In genomic region chr2:49822312-49822711, GRCm38 (mm10) we compare ENCODE assay signal across 24 mouse cellular contexts. TPM values are rescaled to one million over a fixed set of nuclear protein-coding genes. Genes with fewer than 3 reads are reported as not detected.
DNase-seq lines count a peak whose midpoint lies in the region; ATAC-seq and TF ChIP-seq lines count a peak whose summit lies in the region.
"Had no signal": no experiment of that assay in that cellular context is flagged by ENCODE, and none has a peak within 500 bp of the region (broad histone marks: within the 10 kb centered on the region; RNA-seq: fewer than 3 reads in every experiment).

No protein-coding gene starts in this region.

- no peaks in the 10 kb centered on the region for H3K4me1 ChIP-seq in CH12.LX (ENCODE audit: control insufficient read depth in 1 of 2, insufficient read depth in 2 of 2)
- H3K4me1 ChIP-seq in hindbrain, postnatal 0 days (ENCODE audit: insufficient read depth, low read length), result no peaks in the 10 kb centered on the region
- H3K4me1 ChIP-seq: embryonic facial prominence, embryonic 12.5 days had no signal

- no peak overlapping the region for H3K27ac ChIP-seq in CH12.LX (ENCODE audit: insufficient read depth, low read depth)
- H3K27ac ChIP-seq in hindbrain, postnatal 0 days, result no peak overlapping the region
- H3K27ac ChIP-seq: embryonic facial prominence, embryonic 12.5 days; embryonic facial prominence, embryonic 15.5 days; hindbrain, embryonic 14.5 days had no signal

- TF ChIP-seq POLR2A in CH12.LX (IDR thresholded peaks at IDR 0.05; ENCODE audit: low read depth, low read length), result no peak

- no peak for TF ChIP-seq RAD21 in CH12.LX (IDR thresholded peaks at IDR 0.05; ENCODE audit: low read depth, low read length)

- H3K79me2 ChIP-seq in CH12.LX (replicated peaks; ENCODE audit: control insufficient read depth, extremely low read depth, insufficient read depth, poor library complexity, severe bottlenecking), result no peaks in the 10 kb centered on the region

- no peak overlapping the region for H3K4me2 ChIP-seq in CH12.LX (ENCODE audit: insufficient read depth, low read depth, poor library complexity, severe bottlenecking)
- no peak overlapping the region for H3K4me2 ChIP-seq in hindbrain, postnatal 0 days (ENCODE audit: low read depth, low read length)
- H3K4me2 ChIP-seq: embryonic facial prominence, embryonic 12.5 days; embryonic facial prominence, embryonic 15.5 days; heart, embryonic 11.5 days; hindbrain, embryonic 14.5 days had no signal

- H3K27me3 ChIP-seq in CH12.LX (replicated peaks), result no peaks in the 10 kb centered on the region
- no peaks in the 10 kb centered on the region for H3K27me3 ChIP-seq in hindbrain, postnatal 0 days (ENCODE audit: insufficient read depth, low read length)
- H3K27me3 ChIP-seq: embryonic facial prominence, embryonic 12.5 days; embryonic facial prominence, embryonic 15.5 days; Patski had no signal

- DNase-seq in left cerebral cortex, postnatal 14 days (ENCODE audit: low spot score in 2 of 2), result peak; percentile 41 to 45
- no peak for DNase-seq in left cerebral cortex, adult 9 months (ENCODE audit: low spot score in 2 of 2)
- DNase-seq in 3T3-L1 (ENCODE audit: low read depth, low spot score) (peak; percentile 82), CH12.LX (ENCODE audit: extremely low read depth) (no peak)
- peak; percentile 39 for DNase-seq in telencephalon, adult 2 months (ENCODE audit: low read depth, low spot score)
- DNase-seq in hindbrain, postnatal 0 days (ENCODE audit: low spot score), result no peak
- DNase-seq: adrenal gland, adult 2 months; adrenal gland, postnatal 14 days; cerebellum, adult 18-20 months; cerebellum, adult 9-11 months; cerebellum, postnatal 25 days; forebrain, postnatal 0 days; gastrocnemius, postnatal 10 days; gastrocnemius, postnatal 36 days; heart, postnatal 36 days had no signal

- H3K9ac ChIP-seq in CH12.LX (ENCODE audit: insufficient read depth, low read depth), result no peak overlapping the region
- H3K9ac ChIP-seq in hindbrain, postnatal 0 days (replicated peaks; ENCODE audit: low read length), result no peak overlapping the region
- H3K9ac ChIP-seq: embryonic facial prominence, embryonic 12.5 days; embryonic facial prominence, embryonic 15.5 days; forebrain, postnatal 0 days; hindbrain, embryonic 14.5 days had no signal

- ATAC-seq in hindbrain, postnatal 0 days, result no peak
- ATAC-seq: forebrain, embryonic 14.5 days; forebrain, postnatal 0 days; intestine, postnatal 0 days; Patski had no signal

- dilution Hi-C loops in CH12.LX (cut with MboI; ENCODE audit: extremely low pct_ligation_motif_present, extremely low pct_unique_long_range_greater_than_20kb, low sequenced_read_pairs), result no loop called here

- 96% methylated on average over 1 of the region's 1 CpGs for WGBS in hindbrain, postnatal 0 days

- TF ChIP-seq CTCF in CH12.LX (conservative IDR thresholded peaks at IDR 0.05 in 1 of 2, IDR thresholded peaks at IDR 0.05 in 1 of 2; ENCODE audit: low read depth in 2 of 2, low read length in 2 of 2), result no peak
- TF ChIP-seq CTCF in hindbrain, postnatal 0 days (IDR thresholded peaks at IDR 0.05; ENCODE audit: low read depth), result no peak

- no peaks in the 10 kb centered on the region for H3K9me3 ChIP-seq in CH12.LX (replicated peaks; ENCODE audit: low read length)
- H3K9me3 ChIP-seq in hindbrain, postnatal 0 days (ENCODE audit: low read length), result no peaks in the 10 kb centered on the region
- H3K9me3 ChIP-seq: embryonic facial prominence, embryonic 12.5 days; embryonic facial prominence, embryonic 15.5 days had no signal

- no peaks in the 10 kb centered on the region for H3K36me3 ChIP-seq in CH12.LX (replicated peaks in 1 of 2; ENCODE audit: control insufficient read depth in 1 of 2, insufficient read depth in 1 of 2, low read length in 1 of 2)
- no peaks in the 10 kb centered on the region for H3K36me3 ChIP-seq in hindbrain, postnatal 0 days (ENCODE audit: insufficient read depth, low read length)
- H3K36me3 ChIP-seq: embryonic facial prominence, embryonic 12.5 days; embryonic facial prominence, embryonic 15.5 days; G1E had no signal

- no peak overlapping the region for H3K4me3 ChIP-seq in CH12.LX (replicated peaks in 1 of 3; ENCODE audit: low read depth in 2 of 3, low read length in 2 of 3, poor library complexity in 1 of 3)
- H3K4me3 ChIP-seq in hindbrain, postnatal 0 days (ENCODE audit: low read length), result no peak overlapping the region
- H3K4me3 ChIP-seq: embryonic facial prominence, embryonic 12.5 days; embryonic facial prominence, embryonic 15.5 days had no signal

- no peak for TF ChIP-seq EP300 in CH12.LX (IDR thresholded peaks at IDR 0.05; ENCODE audit: low read length)

- in situ Hi-C loops in CH12.LX (cut with MboI; ENCODE audit: low pct_ligation_motif_present, low pct_unique_long_range_greater_than_20kb, low sequenced_read_pairs), result no loop called here

- intact Hi-C loops in left cerebral cortex, postnatal 14 days (cut with DNase I), result no loop called here

TF ChIP-seq in CH12.LX, 34 proteins besides CTCF, POLR2A, EP300 and RAD21:
- TF ChIP-seq ZC3H11A (IDR thresholded peaks at IDR 0.05; ENCODE audit: low read depth, low read length) (no peak), ZKSCAN1 (IDR thresholded peaks at IDR 0.05; ENCODE audit: borderline replicate concordance, low read depth, low read length) (0 out of 2 replicates have a peak, but pooled peaks have one; percentile 11)
TF ChIP-seq in CH12.LX: peak in this region for 1.

RNA-seq across cellular contexts. Expression of gene Lypd6b, which starts 34.8 kb away (rescaled TPM):
- 10 to 100 TPM; 10.7 to 10.9 TPM for total RNA-seq in left cerebral cortex, postnatal 14 days (2021)
- total RNA-seq in CH12.LX (2012; rRNA removed) (0.50 and 1.4 TPM in 2 replicates), CH12.LX (2014; rRNA removed) (0.09 and 0.15 TPM in 2 replicates)
- polyA plus RNA-seq in CH12.LX (2012; ENCODE audit: insufficient read length, low read depth), result not detected in 2 replicates
- 13.9 and 16.2 TPM in 2 replicates for total RNA-seq in hindbrain, postnatal 0 days (2014; rRNA removed)
- polyA plus RNA-seq in hindbrain, postnatal 0 days (2015; fragmentation: Nextera tagmentation; extraction: Ambion mirVana), result 17.4 and 21.8 TPM in 2 replicates
- total RNA-seq: gastrocnemius, adult 18-20 months; gastrocnemius, postnatal 36 days; heart, postnatal 36 days had no signal
- polyA plus RNA-seq: G1E had no signal

Comparison
In these comparisons a context has a peak if more than half of its experiments do, and no peak if none do; other contexts are left out.
1. DNase-seq: peak in left cerebral cortex, postnatal 14 days (2 of 2), 3T3-L1 (single experiment) and telencephalon, adult 2 months (single experiment); none in left cerebral cortex, adult 9 months (0 of 2), CH12.LX (single experiment) and hindbrain, postnatal 0 days (single experiment).